Mouse (Mus musculus) liver, embryonic 14.5 days (tissue): Measurements from ENCODE around the gene Fdx1.

Experiments
- CTCF ChIP-seq: IDR thresholded peaks from 2 replicates; pipeline ENCODE4 v1.5.1; 2016; ENCODE audit warnings: antibody characterized with exemption, low read depth, control low read depth
- EP300 ChIP-seq: IDR thresholded peaks from 2 replicates; pipeline ENCODE4 v1.6.1; 2016; ENCODE audit warnings: antibody characterized with exemption, low read depth

GRCm38 (mm10) chr9:51957025-51957424 lies 6.3 kb downstream of the Fdx1 start:
- no peak for TF ChIP-seq EP300
- TF ChIP-seq CTCF, result no peak
